Mouse (Mus musculus): ENCODE results near the gene Rasl11a. TPM values are rescaled to one million over a fixed set of nuclear protein-coding genes. Genes with fewer than 3 reads are reported as not detected.
"Not testable (repeated sequence)": the region's sequence is repeated elsewhere in the genome, so short reads cannot be mapped to it uniquely, and the experiment has no call there.

The Rasl11a gene
- polyA plus RNA-seq, 1 experiment from 2014 or later = 11.2 TPM

DNA sequence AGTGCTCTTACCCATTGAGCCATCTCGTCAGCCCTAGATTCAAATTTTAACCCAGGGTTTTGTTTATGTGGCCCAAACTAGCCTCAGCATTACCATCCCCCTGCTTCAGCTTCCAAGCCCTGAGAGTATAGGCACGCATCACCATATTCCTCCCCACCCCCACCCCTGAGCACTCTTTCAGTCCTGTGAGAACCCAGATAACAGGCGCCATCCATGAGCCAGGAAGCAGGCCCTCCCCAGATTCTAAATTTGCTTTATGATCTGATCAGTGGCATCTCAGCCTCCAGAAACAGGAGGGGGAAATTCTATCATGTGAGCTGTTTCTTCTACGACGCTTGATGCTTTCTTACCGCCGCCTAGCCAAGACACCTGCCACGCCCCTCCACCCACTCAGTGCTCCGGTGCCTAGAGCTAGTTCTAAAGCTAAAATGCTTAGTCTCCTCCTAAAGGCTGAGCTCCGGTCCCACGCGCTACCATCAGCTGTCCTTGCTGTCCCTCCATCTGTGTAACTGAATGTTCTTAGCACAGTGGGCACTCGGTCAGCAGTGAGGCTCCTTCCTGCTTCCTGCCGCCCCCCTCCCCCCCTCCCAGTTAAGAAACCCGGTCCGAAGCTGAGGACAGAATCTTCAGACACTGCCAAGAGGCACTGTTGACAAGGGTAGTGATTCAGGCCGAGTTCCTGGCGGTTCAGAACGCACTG is 22.5 kb downstream of the Rasl11a start:
- Histone ChIP-seq H3K4me1 (peaks cover 5% of the 10 kb centered on the region; the same call in 1 of the 2 replicates), H3K4me3 (replicated peaks) (peak overlapping the region; percentile 16), H3K36me3 (no peaks in the 10 kb centered on the region), H3K9ac (no peak overlapping the region), H3K9me3 (replicated peaks) (no peaks in the 10 kb centered on the region), H3K4me2 (replicated peaks) (peak overlapping the region; percentile 41), H3K27ac (replicated peaks) (no peak overlapping the region), H3K27me3 (no peaks in the 10 kb centered on the region)
- 5% methylated on average over 19 of the region's 19 CpGs for WGBS
- ATAC-seq (ENCODE audit: insufficient number of reproducible peaks, low FRiP score, low TSS enrichment, low read depth) = no peak

GRCm38 (mm10) chr5:146867946-146868314 is 23.1 kb downstream of the Rasl11a start:
- no peak for ATAC-seq (ENCODE audit: insufficient number of reproducible peaks, low FRiP score, low TSS enrichment, low read depth)
- H3K27ac ChIP-seq (replicated peaks) = no peak overlapping the region
- no peaks in the 10 kb centered on the region for H3K36me3 ChIP-seq
- H3K9ac ChIP-seq = no peak overlapping the region
- WGBS = 17% methylated on average over 4 of the region's 4 CpGs
- H3K9me3 ChIP-seq (replicated peaks) = no peaks in the 10 kb centered on the region
- H3K4me3 ChIP-seq (replicated peaks) = no peak overlapping the region
- H3K4me2 ChIP-seq (replicated peaks) = peak overlapping the region; percentile 41; the same call in 1 of the 2 replicates
- no peaks in the 10 kb centered on the region for H3K27me3 ChIP-seq
- peaks cover 5% of the 10 kb centered on the region; the same call in 1 of the 2 replicates for H3K4me1 ChIP-seq

DNA sequence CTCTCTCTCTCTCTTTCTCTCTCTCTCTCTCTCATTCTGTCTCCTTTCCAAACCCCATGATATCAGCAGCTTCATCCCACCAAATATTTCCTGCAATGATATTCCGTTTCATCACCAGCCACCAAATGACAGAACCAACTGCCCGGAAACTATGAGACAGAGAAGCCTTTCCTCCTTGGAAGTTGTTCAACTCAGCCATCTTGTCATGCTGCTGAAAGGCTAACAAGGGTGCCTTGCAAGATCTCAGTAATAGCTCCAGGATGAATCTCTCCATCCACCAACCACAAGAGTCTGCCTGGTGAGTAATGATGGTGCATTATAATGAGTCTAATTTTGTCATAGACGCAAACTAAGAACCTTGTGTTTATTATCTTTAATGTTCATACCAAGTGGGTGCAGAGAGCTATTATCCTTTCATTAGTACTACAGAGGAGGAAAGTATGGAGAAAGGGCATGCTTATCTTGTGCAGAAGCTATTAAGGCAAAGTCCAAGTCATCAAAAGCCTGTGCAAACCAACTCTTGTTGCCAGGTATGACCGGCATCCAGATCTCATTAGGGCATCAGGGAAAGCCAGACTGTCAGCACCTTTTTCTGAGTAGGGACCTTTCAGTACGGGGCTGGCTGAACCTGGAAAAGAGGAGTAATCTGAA is 28.2 kb downstream of the Rasl11a start:
- H3K9ac ChIP-seq = no peak overlapping the region
- H3K4me3 ChIP-seq (replicated peaks) = no peak overlapping the region
- no peak for ATAC-seq (ENCODE audit: insufficient number of reproducible peaks, low FRiP score, low TSS enrichment, low read depth)
- no peaks in the 10 kb centered on the region for H3K9me3 ChIP-seq (replicated peaks)
- H3K36me3 ChIP-seq = no peaks in the 10 kb centered on the region
- H3K27me3 ChIP-seq = no peaks in the 10 kb centered on the region
- no peak overlapping the region for H3K27ac ChIP-seq (replicated peaks)
- H3K4me1 ChIP-seq = no peaks in the 10 kb centered on the region
- WGBS = 86% methylated on average over 5 of the region's 5 CpGs
- H3K4me2 ChIP-seq (replicated peaks) = no peak overlapping the region

GRCm38 (mm10) chr5:146876024-146876423 is 31.2 kb downstream of the Rasl11a start:
- H3K4me3 ChIP-seq (replicated peaks) = no peak overlapping the region
- no peaks in the 10 kb centered on the region for H3K36me3 ChIP-seq
- ATAC-seq (ENCODE audit: insufficient number of reproducible peaks, low FRiP score, low TSS enrichment, low read depth) = no peak
- 61% methylated on average over 2 of the region's 2 CpGs for WGBS
- no peak overlapping the region for H3K27ac ChIP-seq (replicated peaks)
- H3K9me3 ChIP-seq (replicated peaks) = no peaks in the 10 kb centered on the region
- no peak overlapping the region for H3K9ac ChIP-seq
- no peaks in the 10 kb centered on the region for H3K4me1 ChIP-seq
- no peaks in the 10 kb centered on the region for H3K27me3 ChIP-seq
- H3K4me2 ChIP-seq (replicated peaks) = no peak overlapping the region

DNA sequence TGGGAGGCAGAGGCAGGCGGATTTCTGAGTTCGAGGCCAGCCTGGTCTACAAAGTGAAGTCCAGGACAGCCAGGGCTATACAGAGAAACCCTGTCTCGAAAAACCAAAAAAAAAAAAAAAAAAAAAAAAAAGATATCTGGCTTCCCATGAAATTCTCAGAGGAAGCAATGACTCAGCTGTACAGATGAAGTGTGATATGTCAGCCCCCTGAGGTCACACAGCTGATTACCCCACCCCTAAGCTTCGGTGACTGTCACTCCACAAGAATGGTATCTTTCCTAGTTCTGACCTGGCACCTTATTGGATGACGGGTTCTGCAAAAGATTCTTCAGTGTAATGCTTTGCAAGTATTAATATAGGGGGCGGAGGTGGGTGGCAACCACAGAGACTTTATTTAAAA is 33.0 kb downstream of the Rasl11a start:
- not testable (repeated sequence) for H3K27me3 ChIP-seq; H3K36me3 ChIP-seq; ATAC-seq (ENCODE audit: insufficient number of reproducible peaks, low FRiP score, low TSS enrichment, low read depth); H3K9me3 ChIP-seq (replicated peaks); H3K9ac ChIP-seq; H3K4me2 ChIP-seq (replicated peaks); H3K27ac ChIP-seq (replicated peaks); H3K4me1 ChIP-seq; H3K4me3 ChIP-seq (replicated peaks)
- 83% methylated on average over 4 of the region's 6 CpGs for WGBS

DNA sequence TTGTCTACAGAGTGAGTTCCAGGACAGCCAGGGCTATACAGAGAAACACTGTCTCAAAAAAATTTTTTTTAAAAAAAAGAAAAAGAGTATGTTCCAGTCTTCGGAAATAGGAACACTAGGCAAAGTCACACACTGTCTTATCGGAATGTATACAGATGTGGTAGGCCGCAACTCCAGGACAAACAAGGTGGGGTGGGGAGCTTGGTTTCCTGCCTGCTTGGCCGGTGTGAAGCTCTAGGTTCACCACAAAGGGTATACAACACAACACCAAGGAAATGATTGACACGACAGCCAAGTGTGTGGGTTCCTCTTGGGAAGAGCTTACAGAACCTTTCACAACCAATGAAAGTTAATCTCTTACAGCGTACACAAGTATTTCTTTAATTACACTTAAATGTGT is 37.4 kb downstream of the Rasl11a start:
- Histone ChIP-seq H3K27ac (replicated peaks) (no peak overlapping the region), H3K9ac (no peak overlapping the region), H3K27me3 (0 out of 2 replicates have a peak, but pooled peaks cover 2% of the 10 kb centered on the region), H3K4me1 (no peaks in the 10 kb centered on the region), H3K4me2 (replicated peaks) (no peak overlapping the region), H3K4me3 (replicated peaks) (no peak overlapping the region), H3K9me3 (replicated peaks) (no peaks in the 10 kb centered on the region), H3K36me3 (no peaks in the 10 kb centered on the region)
- 75% methylated on average over 6 of the region's 6 CpGs for WGBS
- ATAC-seq (ENCODE audit: insufficient number of reproducible peaks, low FRiP score, low TSS enrichment, low read depth) = no peak

DNA sequence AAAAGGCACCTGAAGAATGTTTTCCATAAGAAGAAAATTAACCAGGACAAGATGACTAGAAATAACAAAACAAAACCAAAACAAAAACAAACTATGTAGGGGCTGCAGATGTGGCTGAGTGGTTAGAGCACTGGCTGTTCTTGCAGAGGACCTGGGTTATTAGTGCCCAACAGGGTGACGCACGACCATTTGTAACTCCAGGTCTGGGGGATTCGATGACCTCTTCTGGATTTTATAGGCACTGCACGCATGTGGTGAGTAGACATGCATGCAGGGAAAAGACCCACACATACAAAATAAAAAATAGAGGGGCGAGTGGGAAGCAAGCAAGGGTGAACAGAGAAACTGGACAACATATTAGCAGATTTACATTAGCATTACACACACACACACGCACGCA is 38.2 kb downstream of the Rasl11a start:
- H3K9me3 ChIP-seq (replicated peaks) = no peaks in the 10 kb centered on the region
- H3K27ac ChIP-seq (replicated peaks) = no peak overlapping the region
- 0 out of 2 replicates have a peak, but pooled peaks cover 2% of the 10 kb centered on the region for H3K27me3 ChIP-seq
- H3K4me2 ChIP-seq (replicated peaks) = no peak overlapping the region
- H3K4me3 ChIP-seq (replicated peaks) = no peak overlapping the region
- H3K36me3 ChIP-seq = no peaks in the 10 kb centered on the region
- 73% methylated on average over 7 of the region's 7 CpGs for WGBS
- no peak overlapping the region for H3K9ac ChIP-seq
- H3K4me1 ChIP-seq = no peaks in the 10 kb centered on the region
- ATAC-seq (ENCODE audit: insufficient number of reproducible peaks, low FRiP score, low TSS enrichment, low read depth) = no peak

DNA sequence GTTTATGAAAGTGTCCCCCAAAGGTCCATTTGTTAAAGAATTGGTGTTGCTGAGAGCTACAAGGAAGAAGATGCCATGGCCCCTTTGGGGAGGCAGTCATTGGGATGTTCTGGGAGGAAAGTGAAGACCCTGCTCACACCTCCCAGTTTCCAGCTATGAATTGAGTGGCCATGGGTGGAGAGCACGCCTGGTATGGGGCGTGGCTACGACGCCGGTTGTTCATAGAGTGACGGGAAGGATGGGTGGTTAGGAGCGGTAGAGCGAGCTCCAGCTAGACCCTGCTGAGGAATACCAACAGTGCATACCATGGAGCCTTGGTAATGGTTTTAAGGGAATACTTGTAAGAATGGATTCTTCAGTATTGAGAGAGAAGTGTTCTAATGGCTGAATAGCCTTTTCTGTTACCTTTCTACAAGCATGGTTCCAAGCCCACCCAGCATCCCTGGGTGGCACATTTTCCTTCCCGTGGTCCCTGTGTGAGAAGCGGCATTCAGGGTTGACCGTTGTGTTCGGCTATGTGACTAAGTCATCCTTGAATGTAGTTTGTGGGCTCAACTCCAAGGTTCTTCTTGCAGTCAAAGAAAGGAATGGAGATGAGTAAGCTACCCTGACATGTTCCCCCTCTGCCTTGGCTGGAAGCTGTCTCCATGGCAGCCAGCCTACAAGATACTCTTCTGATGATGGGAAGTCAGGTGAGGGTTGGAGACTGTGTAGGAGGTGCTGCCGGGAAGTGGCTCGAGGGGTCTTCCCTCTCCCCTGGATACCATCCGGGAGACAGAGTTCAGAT is 38.8 kb downstream of the Rasl11a start:
- H3K27ac ChIP-seq (replicated peaks) = no peak overlapping the region
- no peak overlapping the region for H3K4me2 ChIP-seq (replicated peaks)
- ATAC-seq (ENCODE audit: insufficient number of reproducible peaks, low FRiP score, low TSS enrichment, low read depth) = no peak
- H3K36me3 ChIP-seq = no peaks in the 10 kb centered on the region
- H3K9me3 ChIP-seq (replicated peaks) = no peaks in the 10 kb centered on the region
- H3K27me3 ChIP-seq = 0 out of 2 replicates have a peak, but pooled peaks cover 2% of the 10 kb centered on the region
- no peak overlapping the region for H3K4me3 ChIP-seq (replicated peaks)
- H3K9ac ChIP-seq = no peak overlapping the region
- H3K4me1 ChIP-seq = no peaks in the 10 kb centered on the region
- 83% methylated on average over 15 of the region's 15 CpGs for WGBS

- Histone ChIP-seq H3K9me3 (replicated peaks) (no peaks in the 10 kb centered on the region), H3K27me3 (no peaks in the 10 kb centered on the region), H3K27ac (replicated peaks) (no peak overlapping the region), H3K36me3 (no peaks in the 10 kb centered on the region), H3K4me3 (replicated peaks) (no peak overlapping the region), H3K4me1 (no peaks in the 10 kb centered on the region), H3K4me2 (replicated peaks) (peak overlapping the region; percentile 27), H3K9ac (no peak overlapping the region)
- ATAC-seq (ENCODE audit: insufficient number of reproducible peaks, low FRiP score, low TSS enrichment, low read depth) = no peak
- WGBS = 8% methylated on average over 14 of the region's 14 CpGs
Measured at GRCm38 (mm10) chr5:146891127-146891526, 46.3 kb downstream of the Rasl11a start.

DNA sequence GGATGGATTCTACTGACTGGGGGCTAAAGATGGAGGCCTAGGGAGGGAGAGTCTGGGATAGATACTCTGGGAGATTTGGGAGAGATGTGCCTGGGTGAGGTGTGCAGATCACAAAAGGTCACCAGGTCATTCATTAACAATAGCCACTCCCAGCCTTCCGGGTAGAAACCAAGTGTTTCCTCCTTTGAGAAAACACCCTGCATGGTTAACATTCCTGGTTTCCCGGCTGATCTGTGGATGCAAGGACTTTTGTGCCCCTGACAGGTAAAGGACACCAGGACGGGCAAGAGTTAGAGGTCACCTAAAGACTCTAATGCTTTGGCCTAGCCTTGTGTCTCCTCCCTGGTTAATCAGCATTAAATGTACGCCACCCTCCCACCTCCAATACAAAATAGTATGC is 48.0 kb downstream of the Rasl11a start:
- Histone ChIP-seq H3K9ac (no peak overlapping the region), H3K4me1 (no peaks in the 10 kb centered on the region), H3K4me3 (replicated peaks) (no peak overlapping the region), H3K4me2 (replicated peaks) (no peak overlapping the region), H3K9me3 (replicated peaks) (no peaks in the 10 kb centered on the region), H3K36me3 (no peaks in the 10 kb centered on the region), H3K27me3 (no peaks in the 10 kb centered on the region), H3K27ac (replicated peaks) (no peak overlapping the region)
- WGBS = 77% methylated on average over 4 of the region's 4 CpGs
- no peak for ATAC-seq (ENCODE audit: insufficient number of reproducible peaks, low FRiP score, low TSS enrichment, low read depth)

GRCm38 (mm10) chr5:146893478-146894182 is 48.8 kb downstream of the Rasl11a start:
- Histone ChIP-seq H3K4me3 (replicated peaks) (no peak overlapping the region), H3K4me1 (no peaks in the 10 kb centered on the region), H3K27ac (replicated peaks) (no peak overlapping the region), H3K36me3 (no peaks in the 10 kb centered on the region), H3K4me2 (replicated peaks) (no peak overlapping the region), H3K27me3 (no peaks in the 10 kb centered on the region), H3K9ac (no peak overlapping the region), H3K9me3 (replicated peaks) (no peaks in the 10 kb centered on the region)
- ATAC-seq (ENCODE audit: insufficient number of reproducible peaks, low FRiP score, low TSS enrichment, low read depth) = no peak
- 83% methylated on average over 11 of the region's 11 CpGs for whole genome bisulfite sequencing

Data from embryonic facial prominence, embryonic 15.5 days (tissue).